Mouse (Mus musculus) heart, adult 9 months (tissue): ENCODE measurements around the gene Gm44502.

Experiments
- DNase-seq, 2 experiments: peaks; one replicate each; pipeline ENCODE4 v3.0.0; 2022; ENCODE audit warnings: low spot score in 2 of 2

The Gm44502 gene

GRCm38 (mm10) chr15:89402471-89402870, 27.0 kb downstream of the Gm44502 start:
- no peak for DNase-seq

DNA sequence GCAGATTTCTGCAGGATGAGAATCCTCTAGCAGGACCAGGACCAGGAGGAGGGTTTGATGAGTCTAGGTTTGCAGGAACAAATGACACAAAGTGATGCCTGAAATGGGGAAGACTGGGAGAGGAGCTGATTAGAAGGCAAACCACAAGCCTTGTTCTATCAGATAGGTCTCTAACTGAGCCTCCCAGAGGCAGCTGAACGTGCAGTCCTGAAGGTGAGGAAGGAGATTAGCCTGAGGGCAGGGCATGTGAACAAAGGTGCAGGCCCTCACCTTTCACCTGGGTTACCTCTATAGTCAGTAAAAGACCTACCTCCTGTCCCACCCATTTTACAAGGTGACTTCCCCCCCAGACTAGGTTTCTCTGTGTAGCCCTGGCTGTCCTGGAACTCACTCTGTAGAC, 29.8 kb downstream of the Gm44502 start:
- no peak for DNase-seq

DNA sequence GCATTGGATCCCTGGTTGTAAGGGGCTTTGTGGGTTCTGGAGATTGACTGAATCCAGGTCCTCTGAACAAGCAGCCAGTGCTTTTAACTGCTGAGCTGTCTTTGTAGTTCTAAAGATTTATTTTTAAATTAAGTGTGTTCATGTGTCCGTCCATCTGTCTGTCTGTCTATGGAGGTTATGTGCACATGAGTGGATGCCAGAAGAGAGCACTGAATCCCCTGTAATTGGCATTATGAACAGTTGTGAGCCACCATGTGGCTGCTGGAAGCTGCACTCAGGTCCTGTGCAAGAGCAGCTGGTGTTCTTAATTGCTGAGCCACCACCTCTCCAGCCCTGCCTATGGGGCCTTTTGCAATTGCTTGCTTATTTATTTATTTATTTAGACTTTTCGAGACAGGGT, 31.4 kb downstream of the Gm44502 start:
- DNase-seq: no peak

- no peak for DNase-seq
Observed at GRCm38 (mm10) chr15:89396883-89397282, 32.6 kb downstream of the Gm44502 start.

- no peak for DNase-seq
Observed at GRCm38 (mm10) chr15:89390081-89390480, 39.4 kb downstream of the Gm44502 start.

GRCm38 (mm10) chr15:89387127-89387526, 42.4 kb downstream of the Gm44502 start:
- DNase-seq: no peak

DNA sequence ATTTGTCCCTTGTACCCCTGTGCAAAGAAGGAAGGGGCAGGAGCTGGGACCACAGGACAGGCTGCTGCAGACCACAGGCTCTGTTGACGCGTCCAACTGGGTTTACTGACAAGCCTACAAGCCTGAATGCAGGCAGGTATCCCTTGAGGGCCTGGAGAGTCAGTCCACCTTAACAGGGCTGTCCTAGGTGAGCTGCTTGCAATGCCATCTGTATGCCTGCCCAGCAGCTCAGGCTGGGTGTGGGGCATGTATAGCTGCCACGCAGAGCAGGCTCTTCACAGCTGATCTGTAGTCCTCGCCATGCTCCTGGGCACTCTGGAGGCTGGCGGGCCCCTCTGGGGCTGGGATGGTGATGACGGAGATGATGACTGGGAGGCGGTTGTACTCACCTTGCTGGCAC, 44.9 kb downstream of the Gm44502 start, which contains the start of gene Klhdc7b:
Gene Klhdc7b (plus strand): TSS at position 301 of the 400 bp plus-strand sequence.
- DNase-seq: no peak

- DNase-seq: no peak
Observed at GRCm38 (mm10) chr15:89379429-89379828, 50.1 kb downstream of the Gm44502 start.

GRCm38 (mm10) chr15:89378831-89379401, 50.6 kb downstream of the Gm44502 start, which contains the start of gene Odf3b:
TSS of gene Odf3b (minus strand) at chr15:89379282.
- DNase-seq: peak; percentile 69 to 72

DNA sequence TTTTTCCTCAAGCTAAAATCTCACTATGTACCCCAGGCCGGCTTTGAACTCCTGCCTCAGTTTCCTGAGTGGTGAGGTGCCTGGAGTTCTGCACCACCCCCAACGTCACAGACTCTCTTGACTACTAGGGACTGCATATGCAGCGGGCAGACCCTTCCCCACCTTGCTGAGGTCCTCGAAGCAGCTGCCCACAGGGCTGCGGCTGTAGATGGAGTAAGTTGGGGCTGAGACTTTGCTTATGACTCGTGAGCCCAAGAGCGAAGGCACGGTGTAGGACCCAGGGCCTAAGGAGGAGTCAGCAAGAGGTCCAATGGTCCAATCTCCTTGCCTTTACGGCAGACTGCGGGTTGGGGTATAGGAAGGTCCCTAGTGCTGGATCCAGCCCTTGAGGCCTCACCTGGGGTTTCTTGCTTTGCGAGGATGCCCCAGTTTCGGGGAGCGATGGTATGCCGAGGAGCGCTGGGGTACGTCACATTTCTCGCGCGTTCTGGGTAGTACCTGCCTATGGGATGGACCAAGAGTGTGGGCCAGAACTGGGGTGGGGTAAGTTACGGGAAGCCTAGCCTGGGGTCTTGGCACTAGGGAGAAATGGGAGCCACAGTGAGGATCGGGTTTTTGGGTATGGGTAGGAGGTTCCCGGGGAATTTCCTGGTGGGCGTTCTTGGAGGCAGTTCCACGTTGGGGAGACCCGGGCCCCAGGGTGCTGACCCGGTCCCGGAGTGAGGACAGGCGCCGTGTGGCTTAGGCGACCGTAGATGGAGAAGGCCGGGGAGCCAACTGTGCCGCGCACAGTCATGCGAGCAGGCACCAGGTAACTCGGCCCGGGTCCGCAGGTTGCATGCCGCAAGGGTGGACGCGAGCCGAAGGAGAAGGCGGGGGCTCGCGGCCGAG, 51.3 kb downstream of the Gm44502 start:
- no peak for DNase-seq

GRCm38 (mm10) chr15:89377362-89377761, 52.1 kb downstream of the Gm44502 start:
- DNase-seq: no peak

DNA sequence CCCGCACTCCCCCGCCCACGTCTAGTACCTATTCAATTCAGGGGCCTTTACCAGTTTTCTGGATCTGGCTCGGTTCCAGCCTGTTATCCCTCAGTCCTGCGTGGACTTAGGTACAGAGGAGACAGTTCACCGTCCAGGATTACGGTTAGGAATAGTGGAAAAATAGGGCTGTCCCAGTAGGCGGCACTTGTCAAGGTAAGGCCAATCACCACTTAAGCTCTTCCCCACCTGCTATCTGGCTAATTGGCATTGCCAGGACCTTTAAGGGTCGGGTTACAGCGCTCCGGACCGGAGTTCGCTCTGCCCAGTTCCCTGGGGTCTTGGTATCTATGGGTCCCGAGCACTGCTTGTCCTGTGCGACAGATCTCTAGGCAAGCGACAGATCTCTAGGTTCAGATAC, 52.5 kb downstream of the Gm44502 start, which contains the start of gene Tymp:
Gene Tymp (minus strand): TSS at position 83 of the 400 bp plus-strand sequence.
- no peak for DNase-seq

DNA sequence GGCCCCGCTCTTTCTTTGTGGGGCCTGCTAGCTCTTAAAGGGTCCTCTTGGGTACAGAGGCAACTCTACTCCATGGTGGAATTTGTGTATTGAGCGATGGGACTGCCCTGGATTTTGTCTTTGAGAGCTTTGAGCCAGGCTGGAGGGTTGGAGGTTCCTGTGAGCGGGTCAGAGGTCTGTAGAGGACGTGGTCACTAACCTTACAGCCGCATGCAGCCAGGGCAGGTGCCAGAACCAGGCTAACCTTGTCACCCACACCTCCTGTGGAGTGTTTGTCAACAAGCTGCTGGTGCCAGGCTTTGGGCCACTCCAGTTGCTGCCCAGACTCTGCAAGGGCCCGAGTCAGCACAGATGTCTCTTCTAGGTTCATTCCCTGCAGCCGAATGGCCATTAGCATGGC, 53.5 kb downstream of the Gm44502 start:
- no peak for DNase-seq

DNA sequence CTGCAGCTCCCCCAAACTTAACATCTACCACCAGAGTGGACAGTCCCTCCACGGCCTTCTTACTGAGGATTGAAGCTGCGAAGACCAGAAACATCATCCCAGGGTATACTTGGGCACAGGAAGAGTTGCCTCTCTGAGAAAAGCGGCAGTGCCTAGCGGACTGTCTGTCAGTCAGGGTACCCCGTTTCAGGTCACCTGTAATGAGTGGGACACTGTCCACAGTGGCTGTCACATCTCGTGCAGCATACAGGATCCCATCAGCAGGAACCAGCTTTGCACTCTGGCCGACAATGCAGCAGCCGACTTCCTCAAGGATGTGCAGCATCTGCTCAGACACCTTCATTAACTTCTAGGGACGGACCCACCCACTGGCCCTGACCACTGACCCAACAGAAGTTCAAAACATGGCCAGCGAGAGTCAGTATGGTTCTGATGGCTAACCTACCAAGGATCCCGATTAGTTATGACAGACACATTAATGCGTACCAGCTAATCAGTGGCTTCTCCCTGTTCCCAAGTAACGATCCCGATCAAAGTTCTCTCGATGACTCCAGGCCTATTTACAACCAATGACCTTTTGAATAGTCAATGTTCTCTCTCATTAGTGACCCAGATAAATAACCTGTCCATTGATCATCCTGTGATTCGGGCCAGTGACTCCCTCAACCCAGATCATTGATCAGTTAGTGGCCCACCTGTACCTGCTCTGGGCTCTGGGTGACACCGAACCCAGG, 54.5 kb downstream of the Gm44502 start:
- DNase-seq: no peak

- no peak for DNase-seq
Observed at GRCm38 (mm10) chr15:89374340-89374739, 55.2 kb downstream of the Gm44502 start.

- peak; percentile 89 to 92 for DNase-seq
Observed at GRCm38 (mm10) chr15:89373762-89374248, 55.7 kb downstream of the Gm44502 start, which contains the start of gene Sco2. TSS of gene Sco2 (minus strand) at chr15:89373846.

GRCm38 (mm10) chr15:89373027-89373761, 56.3 kb downstream of the Gm44502 start:
- peak; percentile 82 to 86 for DNase-seq

DNA sequence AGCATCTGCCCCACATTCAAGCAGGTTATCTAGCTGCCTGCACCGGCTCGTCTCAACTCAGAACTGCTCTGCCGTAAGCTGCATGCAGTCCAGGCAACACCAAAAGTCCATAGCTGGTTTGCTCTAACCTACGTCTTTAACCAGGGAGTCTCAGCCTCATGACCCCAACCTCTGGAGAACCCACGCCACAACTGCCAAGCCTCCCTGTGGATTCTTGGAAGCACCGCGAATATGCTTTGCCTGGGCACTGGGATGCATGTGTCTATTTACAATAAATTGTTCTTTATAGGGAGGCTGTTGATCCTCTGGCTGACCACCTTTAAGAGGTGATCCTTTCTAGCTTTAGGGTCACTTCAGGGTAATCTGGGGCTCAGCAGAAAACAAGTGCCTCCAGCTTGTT, 57.0 kb downstream of the Gm44502 start:
- no peak for DNase-seq

DNA sequence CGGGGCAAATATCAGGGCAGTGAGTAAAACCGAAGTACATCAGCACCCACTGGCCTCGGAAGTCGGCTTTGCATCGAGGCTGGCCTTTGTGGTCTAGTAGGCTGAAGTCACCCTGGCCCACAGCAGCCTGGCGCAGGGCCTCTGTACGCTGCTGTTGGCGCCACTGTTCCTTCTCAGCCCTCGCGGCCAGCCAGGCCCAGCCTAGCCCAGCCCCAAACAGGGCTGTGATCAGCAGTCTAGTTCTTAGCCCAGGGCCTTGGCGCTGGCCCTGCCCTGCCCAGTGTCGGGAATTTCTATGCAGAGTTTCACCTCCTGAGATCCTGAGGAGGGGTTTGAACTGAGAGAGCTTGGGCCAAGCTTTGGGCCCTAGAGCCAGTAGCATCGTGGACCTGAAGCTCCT, 57.4 kb downstream of the Gm44502 start:
- DNase-seq: no peak
